Mouse (Mus musculus): ENCODE results near the gene Ptpn14. TPM values are rescaled to one million over a fixed set of nuclear protein-coding genes. Genes with fewer than 3 reads are reported as not detected.

Ptpn14 gene
- polyA plus RNA-seq, 1 experiment, result 57.3 TPM

GRCm38 (mm10) chr1:189757054-189757408 lies 29.0 kb downstream of the Ptpn14 start:
- Histone ChIP-seq H3K27ac (ENCODE audit: insufficient read depth, low read length) (peak overlapping the region; percentile 86), H3K4me1 (ENCODE audit: control insufficient read depth, insufficient read depth, low read length) (peaks cover 36% of the 10 kb centered on the region), H3K4me3 (ENCODE audit: insufficient read depth, low read length) (no peak overlapping the region)
- no peak for TF ChIP-seq POLR2A (IDR thresholded peaks at IDR 0.05; ENCODE audit: low read depth, low read length)
- no peak for TF ChIP-seq CTCF (IDR thresholded peaks at IDR 0.05; ENCODE audit: borderline replicate concordance, insufficient read depth, low read length)

- TF ChIP-seq CTCF (IDR thresholded peaks at IDR 0.05; ENCODE audit: borderline replicate concordance, insufficient read depth, low read length), result no peak
- TF ChIP-seq POLR2A (IDR thresholded peaks at IDR 0.05; ENCODE audit: low read depth, low read length), result no peak
- Histone ChIP-seq H3K4me3 (ENCODE audit: insufficient read depth, low read length) (no peak overlapping the region), H3K27ac (ENCODE audit: insufficient read depth, low read length) (no peak overlapping the region), H3K4me1 (ENCODE audit: control insufficient read depth, insufficient read depth, low read length) (peaks cover 20% of the 10 kb centered on the region)
Observed at GRCm38 (mm10) chr1:189761581-189762021, 33.5 kb downstream of the Ptpn14 start.

- H3K27ac ChIP-seq (ENCODE audit: insufficient read depth, low read length), result no peak overlapping the region
- H3K4me3 ChIP-seq (ENCODE audit: insufficient read depth, low read length), result no peak overlapping the region
- H3K4me1 ChIP-seq (ENCODE audit: control insufficient read depth, insufficient read depth, low read length), result peaks cover 23% of the 10 kb centered on the region
- TF ChIP-seq CTCF (IDR thresholded peaks at IDR 0.05; ENCODE audit: borderline replicate concordance, insufficient read depth, low read length) (no peak), POLR2A (IDR thresholded peaks at IDR 0.05; ENCODE audit: low read depth, low read length) (no peak)
Observed at GRCm38 (mm10) chr1:189764258-189764657, 36.2 kb downstream of the Ptpn14 start.

DNA sequence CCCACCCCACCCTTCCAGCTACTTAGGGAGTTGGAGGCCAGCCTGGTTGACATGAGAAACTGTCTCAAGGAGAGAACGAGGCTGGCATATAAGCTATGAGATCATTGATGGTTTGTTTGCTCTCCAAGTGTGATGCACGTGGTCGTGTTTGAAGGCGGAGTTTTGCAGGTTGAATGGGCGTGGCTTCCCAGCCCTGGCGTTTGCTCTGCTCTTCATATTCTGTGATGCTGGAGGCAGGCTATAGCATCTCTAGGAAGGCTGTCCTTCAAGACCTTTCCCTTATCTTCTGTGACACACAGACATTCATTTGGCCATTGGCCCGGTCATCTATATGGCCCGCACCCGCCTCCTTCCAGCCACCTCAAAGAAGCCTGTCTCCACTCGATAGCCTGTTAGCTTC lies 39.1 kb downstream of the Ptpn14 start:
- Histone ChIP-seq H3K4me1 (ENCODE audit: control insufficient read depth, insufficient read depth, low read length) (peaks cover 16% of the 10 kb centered on the region), H3K27ac (ENCODE audit: insufficient read depth, low read length) (no peak overlapping the region), H3K4me3 (ENCODE audit: insufficient read depth, low read length) (no peak overlapping the region)
- TF ChIP-seq POLR2A (IDR thresholded peaks at IDR 0.05; ENCODE audit: low read depth, low read length) (no peak), CTCF (IDR thresholded peaks at IDR 0.05; ENCODE audit: borderline replicate concordance, insufficient read depth, low read length) (no peak)

DNA sequence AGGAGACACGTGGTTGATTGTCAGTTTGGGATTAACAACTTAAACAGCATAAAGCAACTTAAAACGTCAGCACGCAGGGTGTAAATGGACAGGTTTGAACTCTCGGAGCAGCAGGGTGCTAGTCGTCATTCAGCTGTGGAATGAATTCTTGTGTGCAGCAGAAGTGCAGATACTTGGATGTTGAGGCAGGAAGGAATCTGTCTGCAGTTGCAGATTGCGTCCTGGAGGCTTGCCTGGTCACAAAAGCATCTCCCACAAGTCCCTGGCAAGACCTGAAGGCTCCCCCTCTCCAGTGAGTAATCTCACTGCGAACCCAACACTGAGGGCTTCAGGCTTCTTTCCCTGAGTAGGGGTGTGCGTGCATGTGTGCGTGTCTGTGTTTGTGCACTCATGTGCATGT lies 39.8 kb downstream of the Ptpn14 start:
- H3K4me3 ChIP-seq (ENCODE audit: insufficient read depth, low read length), result no peak overlapping the region
- H3K27ac ChIP-seq (ENCODE audit: insufficient read depth, low read length), result 0 out of 2 replicates have a peak overlapping the region, but pooled peaks have one; percentile 21
- peaks cover 16% of the 10 kb centered on the region for H3K4me1 ChIP-seq (ENCODE audit: control insufficient read depth, insufficient read depth, low read length)
- TF ChIP-seq POLR2A (IDR thresholded peaks at IDR 0.05; ENCODE audit: low read depth, low read length), result no peak

- Histone ChIP-seq H3K27ac (ENCODE audit: insufficient read depth, low read length) (no peak overlapping the region), H3K4me1 (ENCODE audit: control insufficient read depth, insufficient read depth, low read length) (peaks cover 18% of the 10 kb centered on the region), H3K4me3 (ENCODE audit: insufficient read depth, low read length) (no peak overlapping the region)
- TF ChIP-seq POLR2A (IDR thresholded peaks at IDR 0.05; ENCODE audit: low read depth, low read length), result no peak
- no peak for TF ChIP-seq CTCF (IDR thresholded peaks at IDR 0.05; ENCODE audit: borderline replicate concordance, insufficient read depth, low read length)
Observed at GRCm38 (mm10) chr1:189770516-189770915, 42.4 kb downstream of the Ptpn14 start.

DNA sequence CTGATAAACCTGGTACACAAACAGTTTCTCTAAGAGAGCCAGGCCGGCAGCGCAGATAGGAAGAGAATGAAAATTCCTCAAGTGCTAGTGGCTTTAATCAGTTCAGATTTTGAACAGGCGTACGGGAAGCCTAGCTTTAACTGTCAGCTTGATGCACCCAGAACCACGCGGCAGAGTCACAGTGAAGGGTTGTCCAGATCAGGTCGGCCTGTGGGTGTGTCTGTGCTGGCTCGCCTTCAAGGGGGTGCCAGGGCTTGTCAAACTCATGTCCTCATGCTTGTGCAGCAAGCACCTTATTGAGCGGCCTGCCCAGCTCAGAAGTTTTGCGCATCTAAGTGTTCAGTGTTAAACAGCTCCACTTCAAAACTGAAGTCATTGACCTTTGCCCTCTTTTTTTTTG lies 44.6 kb downstream of the Ptpn14 start:
- H3K27ac ChIP-seq (ENCODE audit: insufficient read depth, low read length), result no peak overlapping the region

GRCm38 (mm10) chr1:189774778-189775177 lies 46.7 kb downstream of the Ptpn14 start:
- H3K27ac ChIP-seq (ENCODE audit: insufficient read depth, low read length), result no peak overlapping the region
- H3K4me1 ChIP-seq (ENCODE audit: control insufficient read depth, insufficient read depth, low read length), result peaks cover 24% of the 10 kb centered on the region
- H3K4me3 ChIP-seq (ENCODE audit: insufficient read depth, low read length), result no peak overlapping the region
- no peak for TF ChIP-seq CTCF (IDR thresholded peaks at IDR 0.05; ENCODE audit: borderline replicate concordance, insufficient read depth, low read length)
- TF ChIP-seq POLR2A (IDR thresholded peaks at IDR 0.05; ENCODE audit: low read depth, low read length), result no peak

More for the DNA sequence above, 44.6 kb downstream of the Ptpn14 start:
- TF ChIP-seq POLR2A (IDR thresholded peaks at IDR 0.05; ENCODE audit: low read depth, low read length) (no peak), CTCF (IDR thresholded peaks at IDR 0.05; ENCODE audit: borderline replicate concordance, insufficient read depth, low read length) (no peak)
- Histone ChIP-seq H3K4me3 (ENCODE audit: insufficient read depth, low read length) (no peak overlapping the region), H3K4me1 (ENCODE audit: control insufficient read depth, insufficient read depth, low read length) (peaks cover 19% of the 10 kb centered on the region)

DNA sequence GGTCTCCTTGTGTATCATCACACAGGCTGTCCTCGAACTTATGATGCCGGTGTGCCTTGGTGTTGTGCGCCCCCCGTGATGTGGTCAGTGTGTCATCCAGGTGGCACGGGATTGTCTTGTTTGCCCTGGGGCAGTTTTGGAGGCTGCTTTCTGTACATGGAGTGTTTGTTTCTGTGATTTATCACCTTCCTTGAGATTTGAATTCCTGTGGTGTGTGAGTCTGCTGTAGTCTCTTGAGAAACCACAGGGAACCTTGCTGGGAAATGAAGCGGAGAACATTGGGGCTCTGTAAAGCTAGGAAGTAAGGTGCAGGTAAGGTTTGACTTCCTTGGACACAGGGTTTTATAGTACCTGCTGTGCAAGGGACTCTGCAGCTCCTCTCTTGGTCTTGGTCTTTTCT lies 49.1 kb downstream of the Ptpn14 start:
- Histone ChIP-seq H3K4me3 (ENCODE audit: insufficient read depth, low read length) (no peak overlapping the region), H3K27ac (ENCODE audit: insufficient read depth, low read length) (no peak overlapping the region), H3K4me1 (ENCODE audit: control insufficient read depth, insufficient read depth, low read length) (peaks cover 22% of the 10 kb centered on the region)
- TF ChIP-seq POLR2A (IDR thresholded peaks at IDR 0.05; ENCODE audit: low read depth, low read length) (no peak), CTCF (IDR thresholded peaks at IDR 0.05; ENCODE audit: borderline replicate concordance, insufficient read depth, low read length) (no peak)

DNA sequence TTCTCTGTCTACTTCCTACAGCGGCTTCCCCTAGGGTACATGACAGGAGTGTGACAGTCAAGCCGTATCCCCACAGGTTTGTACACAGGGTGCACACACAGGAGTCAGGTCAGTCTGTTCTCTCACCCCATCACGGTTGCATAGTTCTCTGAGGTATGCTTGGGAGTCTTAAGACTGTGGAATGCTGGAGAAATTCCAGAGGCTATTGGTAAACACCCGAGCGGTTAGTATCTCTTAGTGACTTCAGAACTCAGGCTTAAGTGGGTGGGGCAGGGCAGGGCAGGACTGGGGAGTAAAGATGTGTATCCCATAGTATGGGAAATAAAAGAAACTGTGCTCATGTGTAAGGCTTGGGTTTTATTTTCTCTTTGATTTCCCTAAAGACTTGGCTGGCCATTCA lies 50.3 kb downstream of the Ptpn14 start:
- H3K27ac ChIP-seq (ENCODE audit: insufficient read depth, low read length), result 0 out of 2 replicates have a peak overlapping the region, but pooled peaks have one; percentile 4
- no peak overlapping the region for H3K4me3 ChIP-seq (ENCODE audit: insufficient read depth, low read length)
- peaks cover 22% of the 10 kb centered on the region for H3K4me1 ChIP-seq (ENCODE audit: control insufficient read depth, insufficient read depth, low read length)
- TF ChIP-seq POLR2A (IDR thresholded peaks at IDR 0.05; ENCODE audit: low read depth, low read length), result no peak
- no peak for TF ChIP-seq CTCF (IDR thresholded peaks at IDR 0.05; ENCODE audit: borderline replicate concordance, insufficient read depth, low read length)

DNA sequence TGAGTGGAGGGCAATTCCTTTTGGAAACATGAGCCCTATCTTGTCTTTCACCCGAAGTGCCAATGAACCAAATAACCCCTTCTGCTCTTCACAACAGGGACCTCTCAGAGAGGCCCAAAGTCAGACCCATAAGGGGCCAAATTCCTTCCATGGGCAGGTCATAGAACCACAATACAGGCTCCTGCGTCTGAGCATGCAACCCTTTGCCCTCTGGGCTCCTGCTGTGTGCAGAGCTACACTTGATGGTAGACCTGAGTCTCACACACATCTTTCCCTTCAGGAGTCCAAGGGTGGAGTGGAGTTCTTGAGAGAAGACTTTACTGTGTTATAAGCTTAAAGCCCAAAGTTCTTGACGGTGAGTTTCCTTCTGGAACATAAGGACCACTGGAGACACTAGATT lies 51.2 kb downstream of the Ptpn14 start:
- TF ChIP-seq CTCF (IDR thresholded peaks at IDR 0.05; ENCODE audit: borderline replicate concordance, insufficient read depth, low read length) (no peak), POLR2A (IDR thresholded peaks at IDR 0.05; ENCODE audit: low read depth, low read length) (no peak)
- Histone ChIP-seq H3K27ac (ENCODE audit: insufficient read depth, low read length) (no peak overlapping the region), H3K4me1 (ENCODE audit: control insufficient read depth, insufficient read depth, low read length) (peaks cover 21% of the 10 kb centered on the region), H3K4me3 (ENCODE audit: insufficient read depth, low read length) (no peak overlapping the region)

Measured in embryonic fibroblast, embryonic 13.5 days (primary cell).